Mouse (Mus musculus) left cerebral cortex, postnatal 25 days (tissue): ENCODE results near the gene 2310034G01Rik. TPM values are rescaled to one million over a fixed set of nuclear protein-coding genes. Genes with fewer than 3 reads are reported as not detected.

Source experiments
- DNase-seq, 2 experiments: peaks; one replicate each; pipeline ENCODE4 v3.0.0; 2022; ENCODE audit warnings: low spot score in 2 of 2, mixed read lengths in 1 of 2
- intact Hi-C: fragments of 180-260 bp; cut with DNase I; formaldehyde crosslinking; loops from one replicate; pipeline ENCODE4 v1.15.1; 2025
- total RNA-seq, 2 experiments: library from RNA; stranded (reverse); gene quantifications; 2 replicates each; pipeline ENCODE4 v1.2.3; 2021

2310034G01Rik gene
- 1 to 10 TPM in 1 of 2 experiments, under 1 TPM in 1; 0.94 to 1.2 TPM for total RNA-seq

DNA sequence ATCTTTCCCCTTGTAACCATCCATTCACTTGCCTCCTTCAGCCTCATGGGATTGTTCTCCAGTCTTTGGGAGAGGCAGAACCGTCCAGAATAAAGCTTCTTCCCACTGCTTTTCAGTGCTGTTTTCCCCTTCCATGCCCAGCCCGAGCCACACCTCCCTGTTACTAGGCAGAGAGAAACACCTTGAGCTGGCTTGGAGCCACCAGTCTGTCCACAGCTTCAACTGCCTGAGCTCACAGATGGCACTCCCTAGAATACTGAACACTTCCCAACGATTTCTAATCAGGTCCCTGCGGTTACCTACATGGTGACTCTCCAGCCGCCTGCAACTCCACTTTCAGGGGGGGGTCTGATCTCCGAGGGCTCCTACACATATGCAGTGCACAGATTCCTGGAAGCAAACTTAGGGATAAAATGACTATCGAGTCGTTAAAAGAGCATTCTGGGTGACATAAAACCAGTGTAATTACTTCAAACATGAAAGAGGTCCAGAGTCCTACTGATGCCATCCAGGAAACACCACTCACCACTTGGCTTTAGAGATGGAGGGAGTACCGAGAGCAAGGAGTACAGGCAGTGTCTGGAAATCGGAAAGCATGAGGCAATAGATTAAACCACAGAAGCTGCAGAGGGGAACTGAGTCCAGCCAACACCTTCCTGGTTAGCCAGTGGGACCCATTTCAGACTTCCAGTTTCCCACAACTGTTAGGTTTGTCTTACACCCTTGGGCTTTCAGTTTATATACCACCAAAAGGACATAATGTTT, at the start of gene 2310034G01Rik:
Gene 2310034G01Rik, minus strand, starts transcription at position 135 of the 765 bp plus-strand sequence.
- no peak for DNase-seq
- intact Hi-C loops: no loop called here

DNA sequence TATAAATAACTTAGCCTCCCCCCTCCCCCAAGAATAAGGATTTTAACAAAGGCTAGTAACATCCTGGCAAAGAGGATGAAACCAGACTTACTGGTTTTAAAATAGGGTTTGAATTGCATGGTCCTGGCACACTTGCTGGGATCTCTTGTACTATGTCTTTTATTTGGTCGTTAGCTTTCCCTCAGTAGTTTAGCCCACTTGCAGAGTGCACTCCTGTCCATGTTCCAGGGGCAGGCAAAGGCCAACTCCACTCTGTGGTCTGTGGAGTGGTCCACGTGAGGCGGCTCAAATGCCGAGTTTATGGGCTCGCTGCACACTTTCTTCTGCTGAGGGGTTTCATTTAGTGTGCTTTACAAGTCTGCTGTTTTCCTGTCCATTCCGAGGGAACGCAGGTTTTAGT, 49.8 kb upstream of the 2310034G01Rik start:
- intact Hi-C loops: no loop called here
- no peak for DNase-seq

- DNase-seq: no peak
- intact Hi-C loops: no loop called here
Observed at GRCm38 (mm10) chr19:46399372-46399771, 49.3 kb upstream of the 2310034G01Rik start.

GRCm38 (mm10) chr19:46398401-46398800, 48.3 kb upstream of the 2310034G01Rik start:
- no peak for DNase-seq
- intact Hi-C loops: no loop called here

- no peak for DNase-seq
- intact Hi-C loops: loop anchor here (2.0 kb wide), 1 partner anchor 105 kb away; no protein-coding TSS in a partner anchor
Observed at GRCm38 (mm10) chr19:46397436-46398001, 47.4 kb upstream of the 2310034G01Rik start.

DNA sequence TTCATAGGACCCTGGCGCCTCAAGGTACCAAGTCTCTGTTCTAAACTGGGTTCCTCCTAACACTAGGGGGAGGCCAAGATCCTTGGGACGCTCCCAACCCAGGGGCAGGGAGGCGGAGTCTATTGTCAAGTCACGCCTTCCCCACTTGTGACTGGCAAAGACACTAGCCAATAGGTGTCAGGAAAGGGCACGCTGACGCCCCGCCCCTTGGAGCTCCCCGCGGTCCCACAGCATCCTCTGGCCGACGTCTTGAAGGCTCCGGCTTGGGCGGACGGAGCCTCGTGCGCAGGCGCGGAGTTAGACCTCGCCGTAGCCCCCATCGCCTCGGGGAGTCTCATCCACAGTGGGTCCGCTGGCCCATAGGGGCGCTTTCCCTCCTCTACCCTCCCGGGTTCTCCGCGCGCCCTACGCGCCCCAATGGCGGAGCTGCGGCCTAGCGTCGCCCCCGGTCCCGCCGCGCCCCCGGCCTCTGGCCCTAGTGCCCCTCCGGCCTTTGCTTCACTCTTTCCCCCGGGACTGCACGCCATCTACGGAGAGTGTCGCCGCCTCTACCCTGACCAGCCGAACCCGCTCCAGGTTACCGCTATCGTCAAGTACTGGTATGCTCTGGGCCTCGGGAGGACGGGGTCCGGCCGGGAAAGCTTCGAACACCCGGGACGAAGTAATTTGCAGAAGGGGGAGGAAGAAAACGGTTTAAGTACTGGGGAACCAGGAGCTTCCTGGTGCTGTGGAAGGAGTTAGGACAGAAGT, 46.8 kb upstream of the 2310034G01Rik start, which contains the start of gene Sufu:
Gene Sufu, plus strand, starts transcription at position 211 of the 750 bp plus-strand sequence.
- intact Hi-C loops: loop anchor here (1.0 to 2.0 kb wide), 2 partner anchors 47 to 106 kb away; no protein-coding TSS in a partner anchor

DNA sequence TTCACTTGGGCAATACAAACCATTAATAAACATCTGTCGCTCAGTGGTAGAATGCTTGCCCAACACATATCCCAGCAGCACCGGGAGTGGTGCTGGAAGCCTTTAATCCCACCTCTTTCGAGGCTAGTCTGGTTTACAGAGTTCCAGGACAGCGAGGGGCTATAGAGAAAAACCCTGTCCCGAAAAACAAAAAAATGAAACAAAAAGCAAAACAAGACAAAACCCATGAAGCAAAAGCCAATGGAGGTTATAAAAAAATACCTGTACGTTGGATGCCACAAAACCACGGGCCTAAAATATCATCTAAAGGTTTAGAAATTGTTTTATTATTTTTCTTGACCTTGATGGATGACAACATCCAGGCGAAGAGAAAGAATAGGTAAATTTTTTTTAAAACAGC, 46.0 kb upstream of the 2310034G01Rik start:
- intact Hi-C loops: loop anchor here (1.0 to 2.0 kb wide), 2 partner anchors 48 to 107 kb away; no protein-coding TSS in a partner anchor
- DNase-seq: no peak

More for the DNA sequence above, 46.8 kb upstream of the 2310034G01Rik start, which contains the start of gene Sufu:
- peak; percentile 98 to 100 for DNase-seq

- intact Hi-C loops: loop anchor here (1.0 to 2.0 kb wide), 2 partner anchors 49 to 107 kb away; no protein-coding TSS in a partner anchor
- peak; percentile 98 to 99 for DNase-seq
Observed at GRCm38 (mm10) chr19:46395109-46396009, 45.3 kb upstream of the 2310034G01Rik start, which contains the start of gene Actr1a. Actr1a (minus strand) TSS chr19:46395748.

DNA sequence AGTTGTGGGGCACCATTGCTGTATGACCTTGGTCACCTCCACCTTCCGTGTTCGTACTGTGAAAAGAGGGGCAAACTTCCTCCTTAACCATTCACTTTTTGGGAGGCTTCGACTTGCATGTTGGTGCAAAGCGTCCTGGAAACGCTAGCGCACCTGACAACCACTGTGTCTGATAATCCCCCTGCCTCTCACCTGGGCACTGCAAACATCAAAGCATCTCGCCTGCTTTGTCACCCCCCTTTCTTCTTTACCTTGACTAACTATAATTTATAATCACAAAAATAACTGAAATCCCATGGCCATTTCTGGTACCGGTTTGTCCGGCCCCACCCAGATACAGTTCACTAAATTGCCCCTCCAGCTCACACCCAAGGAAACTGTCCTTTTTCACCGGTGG, 44.6 kb upstream of the 2310034G01Rik start:
- no peak for DNase-seq
- intact Hi-C loops: no loop called here

- DNase-seq: no peak
- intact Hi-C loops: no loop called here
Observed at GRCm38 (mm10) chr19:46392018-46392417, 41.9 kb upstream of the 2310034G01Rik start.

GRCm38 (mm10) chr19:46389872-46390271, 39.8 kb upstream of the 2310034G01Rik start:
- intact Hi-C loops: no loop called here
- no peak for DNase-seq

GRCm38 (mm10) chr19:46382275-46382674, 32.2 kb upstream of the 2310034G01Rik start:
- intact Hi-C loops: no loop called here
- no peak for DNase-seq

- no peak for DNase-seq
- intact Hi-C loops: no loop called here
Observed at GRCm38 (mm10) chr19:46375891-46376290, 25.8 kb upstream of the 2310034G01Rik start.

DNA sequence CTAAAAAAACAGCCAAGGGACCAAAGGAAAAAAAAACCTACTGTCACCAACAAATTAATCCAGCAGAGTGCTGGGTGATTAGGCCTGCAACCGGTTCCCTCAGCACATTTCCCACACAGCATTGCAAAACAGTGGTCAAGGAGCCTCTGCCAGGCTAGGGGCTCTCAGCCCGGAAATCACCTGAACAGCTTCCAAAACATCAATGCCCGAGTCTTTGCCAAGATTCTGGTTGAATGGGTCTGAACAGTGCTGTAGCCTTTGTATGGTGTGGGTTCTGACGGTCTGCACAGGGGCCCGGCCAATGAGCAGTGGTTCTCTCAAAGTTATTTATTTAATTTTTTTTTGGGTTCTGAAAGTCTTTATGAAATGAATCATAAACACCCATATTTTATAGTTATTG, 25.4 kb upstream of the 2310034G01Rik start:
- DNase-seq: peak in 1 of 2 experiments; percentile 66
- intact Hi-C loops: no loop called here

DNA sequence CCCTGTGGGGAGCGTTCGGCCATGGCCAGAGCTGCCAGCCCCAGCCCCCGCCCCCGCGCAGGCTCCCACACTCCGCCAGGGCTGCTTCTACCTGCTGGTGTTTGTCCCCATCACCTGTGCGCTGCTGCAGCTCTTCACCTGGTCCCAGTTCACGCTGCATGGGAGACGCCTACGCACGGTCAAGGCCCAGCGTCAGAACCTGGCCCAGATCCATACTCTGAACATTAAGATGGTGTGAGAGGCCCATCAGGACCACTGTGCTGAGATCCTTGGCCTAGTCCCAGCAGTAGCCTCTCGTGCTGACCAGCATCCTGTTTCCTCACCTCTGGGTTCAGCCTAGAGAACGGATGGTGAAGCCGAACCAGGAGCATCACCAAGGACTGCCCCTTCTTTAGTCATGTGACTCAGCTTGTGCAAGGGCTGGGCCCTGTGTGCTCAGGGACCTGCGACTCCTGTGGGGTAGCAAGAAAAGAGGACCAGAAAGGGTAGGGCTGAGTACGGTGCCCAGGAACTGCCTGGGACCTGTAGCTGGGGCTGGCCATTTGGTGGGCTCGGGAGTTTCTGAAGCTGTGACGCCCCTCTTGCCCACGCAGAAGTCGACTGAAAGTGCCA, 24.5 kb upstream of the 2310034G01Rik start:
- intact Hi-C loops: no loop called here
- no peak for DNase-seq

DNA sequence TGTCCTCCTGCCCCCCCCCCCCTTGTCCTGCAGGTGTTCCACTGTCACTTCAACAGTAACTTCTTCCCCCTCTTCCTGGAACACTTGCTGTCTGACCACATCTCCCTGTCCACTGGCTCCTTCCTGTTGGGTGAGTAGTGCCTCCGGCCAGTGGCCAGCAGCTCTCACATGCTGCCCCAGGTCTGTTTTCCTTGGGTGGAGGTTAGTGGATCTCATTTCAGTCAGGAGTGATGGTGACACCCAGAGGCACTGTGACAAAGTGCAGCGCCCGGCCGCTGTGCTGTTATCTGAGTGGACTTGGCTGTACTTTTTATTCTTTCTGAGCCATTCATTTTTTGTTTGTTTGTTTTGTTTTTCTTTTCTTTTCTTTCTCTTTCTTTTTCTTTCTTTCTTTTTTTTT, 19.1 kb upstream of the 2310034G01Rik start:
- intact Hi-C loops: loop anchor here (2.0 to 5.0 kb wide), 2 partner anchors 30 to 52 kb away; partner anchors contain the start of gene Cuedc2
- peak; percentile 57 to 76 for DNase-seq

GRCm38 (mm10) chr19:46367798-46368590, 17.9 kb upstream of the 2310034G01Rik start:
- DNase-seq: peak; percentile 58 to 89
- intact Hi-C loops: loop anchor here (2.0 to 5.0 kb wide), 2 partner anchors 29 to 51 kb away; partner anchors contain the start of gene Cuedc2
